Mouse (Mus musculus) liver, embryonic 16.5 days (tissue): Measurements from ENCODE around the gene Dgkd. TPM values are rescaled to one million over a fixed set of nuclear protein-coding genes. Genes with fewer than 3 reads are reported as not detected.

Experiments
- polyA plus RNA-seq: library from polyadenylated mRNA; unstranded; fragments of >200 nt; fragmentation: Nextera tagmentation; extraction: Ambion mirVana; gene quantifications from 2 replicates; pipeline ENCODE4 v1.2.1, GENCODE M21; 2015

Gene Dgkd
- polyA plus RNA-seq, 1 experiment from 2014 or later, result 11.9 TPM

Other genes with a start within 250 kb of the Dgkd start
- 12.6 and 14.2 TPM in 2 replicates for gene Inpp5d, start 233.0 kb upstream of the Dgkd start, polyA plus RNA-seq
- 14.0 and 14.7 TPM in 2 replicates for gene Atg16l1, start 97.4 kb upstream of the Dgkd start, polyA plus RNA-seq
- gene Sag, start 49.6 kb upstream of the Dgkd start, polyA plus RNA-seq, result 0.46 and 0.50 TPM in 2 replicates
- gene Usp40, start 155.3 kb downstream of the Dgkd start, polyA plus RNA-seq, result 8.7 and 10.0 TPM in 2 replicates
- 0.14 and 0.20 TPM in 2 replicates for gene Ugt1a10, start 202.1 kb downstream of the Dgkd start, polyA plus RNA-seq
- gene Ugt1a9, start 217.5 kb downstream of the Dgkd start, polyA plus RNA-seq, result 0.11 and 0.44 TPM in 2 replicates
- not detected in 2 replicates for gene Ugt1a8, start 234.5 kb downstream of the Dgkd start, polyA plus RNA-seq
- 3.0 TPM in 2 replicates for gene Ugt1a7c, start 241.8 kb downstream of the Dgkd start, polyA plus RNA-seq
- 18.7 and 20.1 TPM in 2 replicates for gene Ugt1a6b, start 250.0 kb downstream of the Dgkd start, polyA plus RNA-seq